Mouse (Mus musculus) C3H10T1/2 (cell line): Measurements from ENCODE around the gene Gm3776. TPM values are rescaled to one million over a fixed set of nuclear protein-coding genes. Genes with fewer than 3 reads are reported as not detected.

Source experiments
- polyA plus RNA-seq, 2 experiments: library from polyadenylated mRNA; unstranded; fragments of >200 nt; fragmentation: generic; extraction: Trizol; gene quantifications; one replicate each; pipeline ENCODE4 v1.2.1; 2012; ENCODE audit warnings: missing spikeins in 2 of 2

The Gm3776 gene
- under 1 TPM in 1 of 2 experiments, not detected in 1; 0.04 TPM for polyA plus RNA-seq

GRCm38 (mm10) chr9:78256914-78257313 lies at the start of gene Gm3776:
Gm3776 (plus strand) TSS chr9:78257129.

GRCm38 (mm10) chr9:78230461-78230860 lies 26.5 kb upstream of the Gm3776 start, which contains the start of gene Gsta1:
Gsta1 (plus strand) TSS chr9:78230656.

GRCm38 (mm10) chr9:78289723-78290122 lies 32.8 kb downstream of the Gm3776 start, which contains the start of gene Gm10639:
Gm10639 (plus strand) TSS chr9:78289923.

GRCm38 (mm10) chr9:78314696-78315095 lies 57.8 kb downstream of the Gm3776 start, which contains the start of gene Omt2a:
Omt2a (minus strand) TSS chr9:78314796.

Other genes with a start within 250 kb of the Gm3776 start
- not detected for gene Gcm1, start 205.2 kb upstream of the Gm3776 start, polyA plus RNA-seq
- 10 to 100 TPM in 1 of 2 experiments, 1 to 10 TPM in 1; 7.7 to 25.1 TPM for gene Fbxo9, start 148.1 kb upstream of the Gm3776 start, polyA plus RNA-seq
- gene Ick, start 147.9 kb upstream of the Gm3776 start, polyA plus RNA-seq: 10 to 100 TPM in 1 of 2 experiments, 1 to 10 TPM in 1; 2.9 to 11.2 TPM
- 100 to 1,000 TPM in 1 of 2 experiments, 10 to 100 TPM in 1; 22.1 to 238 TPM for gene Gsta4, start 74.4 kb upstream of the Gm3776 start, polyA plus RNA-seq
- gene Gsta1, start 26.5 kb upstream of the Gm3776 start, polyA plus RNA-seq: 1 to 10 TPM in 1 of 2 experiments, under 1 TPM in 1; 0.23 to 1.3 TPM
- gene Gm10639, start 32.8 kb downstream of the Gm3776 start, polyA plus RNA-seq: under 1 TPM in 1 of 2 experiments, not detected in 1; 0.21 TPM
- gene Omt2a, start 57.7 kb downstream of the Gm3776 start, polyA plus RNA-seq: under 1 TPM in 1 of 2 experiments, not detected in 1; 0.22 TPM
- under 1 TPM in 1 of 2 experiments, not detected in 1; 0.09 TPM for gene Omt2b, start 70.5 kb downstream of the Gm3776 start, polyA plus RNA-seq
- gene Gsta2, start 98.7 kb downstream of the Gm3776 start, polyA plus RNA-seq: under 1 TPM in 1 of 2 experiments, not detected in 1; 0.37 TPM
- under 1 TPM in 1 of 2 experiments, not detected in 1; 0.05 TPM for gene Dppa5a, start 111.0 kb downstream of the Gm3776 start, polyA plus RNA-seq
- gene Ooep, start 121.6 kb downstream of the Gm3776 start, polyA plus RNA-seq: under 1 TPM; 0.01 to 0.06 TPM
- not detected for gene Ddx43, start 138.6 kb downstream of the Gm3776 start, polyA plus RNA-seq
- 1 to 10 TPM in 1 of 2 experiments, under 1 TPM in 1; 0.70 to 1.8 TPM for gene Cgas, start 186.1 kb downstream of the Gm3776 start, polyA plus RNA-seq
- gene Mto1, start 191.1 kb downstream of the Gm3776 start, polyA plus RNA-seq: 1 to 10 TPM; 4.5 to 7.6 TPM
- under 1 TPM; 0.06 to 0.20 TPM for gene Gm17324, start 191.7 kb downstream of the Gm3776 start, polyA plus RNA-seq
- gene Eef1a1, start 232.0 kb downstream of the Gm3776 start, polyA plus RNA-seq: 1,000 to 10,000 TPM; 3,547 to 7,697 TPM